Mouse (Mus musculus) liver, embryonic 15.5 days (tissue): ENCODE results near the gene Fbxo33. TPM values are rescaled to one million over a fixed set of nuclear protein-coding genes. Genes with fewer than 3 reads are reported as not detected.
"Not testable (repeated sequence)": the region's sequence is repeated elsewhere in the genome, so short reads cannot be mapped to it uniquely, and the experiment has no call there.

Source experiments
- ATAC-seq: fragments of 200-750 bp; cut with Nextera tagmentation; 2 replicates; pipeline ENCODE4 v1.8.0; 2017; ENCODE audit warnings: moderate number of reproducible peaks, mild to moderate bottlenecking, moderate library complexity; ENCODE audit not compliant: insufficient read depth
- H3K27ac ChIP-seq: fragments of 300-500 bp; sonication (generic); replicated peaks from 2 replicates; pipeline ENCODE4 v1.5.1; 2015; ENCODE audit warnings: mild to moderate bottlenecking, inconsistent platforms
- H3K27me3 ChIP-seq: fragments of 300-500 bp; sonication (generic); 2 replicates; pipeline ENCODE4 v1.6.1; 2015; ENCODE audit warnings: mild to moderate bottlenecking, inconsistent platforms
- H3K36me3 ChIP-seq: fragments of 300-500 bp; sonication (generic); replicated peaks from 2 replicates; pipeline ENCODE4 v1.6.1; 2015; ENCODE audit warnings: moderate library complexity, mild to moderate bottlenecking, inconsistent platforms
- H3K4me1 ChIP-seq: fragments of 300-500 bp; sonication (generic); replicated peaks from 2 replicates; pipeline ENCODE4 v1.6.1; 2015; ENCODE audit warnings: inconsistent platforms
- H3K4me2 ChIP-seq: fragments of 300-500 bp; sonication (generic); 2 replicates; pipeline ENCODE4 v1.6.1; 2015; ENCODE audit warnings: moderate library complexity, mild to moderate bottlenecking, inconsistent platforms
- H3K4me3 ChIP-seq: fragments of 300-500 bp; sonication (generic); replicated peaks from 2 replicates; pipeline ENCODE4 v1.5.1; 2015; ENCODE audit warnings: mild to moderate bottlenecking, inconsistent platforms
- H3K9ac ChIP-seq: fragments of 300-500 bp; sonication (generic); 2 replicates; pipeline ENCODE4 v1.6.1; 2015; ENCODE audit warnings: moderate library complexity, mild to moderate bottlenecking, inconsistent platforms
- H3K9me3 ChIP-seq: fragments of 300-500 bp; sonication (generic); replicated peaks from 2 replicates; pipeline ENCODE4 v1.6.1; 2016; ENCODE audit warnings: inconsistent platforms
- WGBS: fragments of 180-500 bp; shearing (Covaris S2); methylation state at CpG from one replicate; pipeline ENCODE4 v1.1.7; 2015; ENCODE audit warnings: mixed read lengths; ENCODE audit not compliant: insufficient replicate concordance; 5-methylcytosine and 5-hydroxymethylcytosine counted together
- polyA plus RNA-seq: library from polyadenylated mRNA; unstranded; fragments of >200 nt; fragmentation: Nextera tagmentation; extraction: Ambion mirVana; gene quantifications from 2 replicates; pipeline ENCODE4 v1.2.1, GENCODE M21; 2015

Fbxo33 gene
- 7.6 and 7.8 TPM in 2 replicates for polyA plus RNA-seq

- Histone ChIP-seq H3K9me3 (no peaks in the 10 kb centered on the region), H3K9ac (peak within 1 kb of the TSS; percentile 91), H3K27me3 (no peaks in the 10 kb centered on the region), H3K36me3 (no peaks in the 10 kb centered on the region), H3K4me3 (peak within 1 kb of the TSS; percentile 98), H3K4me2 (peak within 1 kb of the TSS; percentile 93), H3K4me1 (peaks cover 36% of the 10 kb centered on the region), H3K27ac (peak within 1 kb of the TSS; percentile 99)
- WGBS: under 1% methylated on average over 107 of the region's 109 CpGs
- peak; percentile 90 for ATAC-seq
These were observed at the start of gene Fbxo33 for GRCm38 (mm10) chr12:59219325-59220225. Fbxo33 (minus strand) TSS chr12:59219725.

DNA sequence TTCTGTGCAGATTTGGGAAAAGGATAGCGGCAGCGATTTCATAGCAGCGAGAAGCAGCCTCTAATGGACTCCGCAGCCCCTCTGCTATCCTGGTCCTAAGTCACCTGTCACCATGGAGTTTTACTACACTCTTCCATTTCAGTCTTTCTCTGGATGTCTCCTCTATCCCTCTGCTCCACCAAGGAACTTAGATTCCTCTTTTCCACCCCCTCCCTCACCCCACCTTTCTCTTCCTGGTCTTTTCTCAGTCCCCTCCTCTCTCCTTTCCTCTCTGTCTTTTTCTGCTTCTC is 46.4 kb upstream of the Fbxo33 start:
- Histone ChIP-seq H3K4me1 (no peaks in the 10 kb centered on the region), H3K36me3 (no peaks in the 10 kb centered on the region), H3K27me3 (no peaks in the 10 kb centered on the region), H3K4me2 (no peak overlapping the region), H3K9me3 (no peaks in the 10 kb centered on the region), H3K27ac (no peak overlapping the region), H3K9ac (no peak overlapping the region), H3K4me3 (no peak overlapping the region)
- 76% methylated on average over 4 of the region's 4 CpGs for WGBS
- ATAC-seq: no peak

DNA sequence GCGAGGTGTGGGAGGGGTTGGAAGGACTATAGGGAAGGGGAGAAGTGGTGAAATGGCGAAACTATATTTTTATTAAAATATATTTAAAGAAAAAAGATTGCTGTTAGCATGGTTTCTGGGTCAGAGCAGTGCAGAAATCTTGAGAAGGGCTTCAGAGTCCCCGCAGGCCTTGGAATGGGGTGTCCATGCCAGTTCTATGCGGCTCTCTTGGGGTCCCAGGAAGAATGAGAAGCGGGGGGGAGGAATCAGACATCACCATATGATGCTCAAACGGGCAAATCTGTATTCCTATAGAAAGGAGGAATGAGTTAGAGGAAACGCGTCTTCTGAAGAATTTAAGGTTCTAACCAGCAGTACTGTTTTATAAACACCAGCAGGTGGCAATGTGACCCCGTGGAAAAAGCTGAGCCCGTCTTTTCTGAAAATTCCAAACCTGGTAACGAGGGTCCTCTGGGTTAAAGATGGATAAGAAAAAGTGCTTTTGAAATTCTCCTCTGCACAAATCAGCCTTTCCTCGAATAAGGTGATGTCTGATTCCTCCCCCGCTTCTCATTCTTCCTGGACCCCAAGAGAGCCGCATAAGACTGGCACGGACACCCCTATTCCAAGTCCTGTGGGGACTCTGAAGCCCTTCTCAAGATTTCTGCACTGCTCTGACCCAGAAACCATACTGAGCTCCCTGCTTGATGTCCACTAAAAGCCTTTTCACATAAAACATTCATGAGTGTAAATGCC is 45.8 kb upstream of the Fbxo33 start:
- 29% methylated on average over 15 of the region's 15 CpGs for WGBS
- Histone ChIP-seq H3K27ac (no peak overlapping the region), H3K4me1 (no peaks in the 10 kb centered on the region), H3K4me2 (no peak overlapping the region), H3K9ac (no peak overlapping the region), H3K36me3 (no peaks in the 10 kb centered on the region), H3K9me3 (no peaks in the 10 kb centered on the region), H3K27me3 (no peaks in the 10 kb centered on the region), H3K4me3 (no peak overlapping the region)
- no peak for ATAC-seq

GRCm38 (mm10) chr12:59262841-59263240 is 43.3 kb upstream of the Fbxo33 start:
- no peak overlapping the region for H3K4me2 ChIP-seq
- WGBS: 58% methylated on average over 3 of the region's 3 CpGs
- H3K27me3 ChIP-seq: no peaks in the 10 kb centered on the region
- no peak overlapping the region for H3K4me3 ChIP-seq
- H3K9me3 ChIP-seq: no peaks in the 10 kb centered on the region
- H3K4me1 ChIP-seq: no peaks in the 10 kb centered on the region
- no peak overlapping the region for H3K9ac ChIP-seq
- H3K36me3 ChIP-seq: no peaks in the 10 kb centered on the region
- no peak overlapping the region for H3K27ac ChIP-seq
- ATAC-seq: no peak

DNA sequence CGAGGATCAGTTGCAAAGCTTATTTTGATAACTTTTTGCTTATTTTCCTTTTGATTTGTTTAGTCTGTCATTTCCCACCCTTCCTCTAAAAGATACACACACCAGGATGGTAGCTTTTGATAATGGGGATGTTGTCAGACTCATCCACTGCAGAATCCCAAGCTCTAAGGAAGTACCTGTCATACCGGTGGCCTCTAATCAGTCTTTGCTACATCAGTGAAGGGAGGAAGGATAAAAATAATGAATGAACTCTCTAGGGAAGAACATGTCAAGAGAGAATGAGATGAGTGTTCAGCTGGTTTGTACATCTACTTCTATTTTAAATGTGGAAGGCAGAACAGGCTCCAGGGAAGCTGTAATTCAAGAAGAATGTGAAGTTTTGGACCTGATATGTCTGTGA is 41.3 kb upstream of the Fbxo33 start:
- WGBS: 36% methylated on average over 2 of the region's 2 CpGs
- no peaks in the 10 kb centered on the region for H3K9me3 ChIP-seq
- no peak for ATAC-seq

GRCm38 (mm10) chr12:59260362-59260761 is 40.8 kb upstream of the Fbxo33 start:
- Histone ChIP-seq H3K27ac (no peak overlapping the region), H3K27me3 (no peaks in the 10 kb centered on the region), H3K4me3 (no peak overlapping the region), H3K9ac (no peak overlapping the region), H3K4me1 (no peaks in the 10 kb centered on the region), H3K4me2 (no peak overlapping the region), H3K9me3 (no peaks in the 10 kb centered on the region), H3K36me3 (no peaks in the 10 kb centered on the region)
- no peak for ATAC-seq

More for the DNA sequence above, 41.3 kb upstream of the Fbxo33 start:
- Histone ChIP-seq H3K4me2 (no peak overlapping the region), H3K36me3 (no peaks in the 10 kb centered on the region), H3K4me3 (no peak overlapping the region), H3K4me1 (no peaks in the 10 kb centered on the region), H3K27me3 (no peaks in the 10 kb centered on the region), H3K27ac (no peak overlapping the region), H3K9ac (no peak overlapping the region)

DNA sequence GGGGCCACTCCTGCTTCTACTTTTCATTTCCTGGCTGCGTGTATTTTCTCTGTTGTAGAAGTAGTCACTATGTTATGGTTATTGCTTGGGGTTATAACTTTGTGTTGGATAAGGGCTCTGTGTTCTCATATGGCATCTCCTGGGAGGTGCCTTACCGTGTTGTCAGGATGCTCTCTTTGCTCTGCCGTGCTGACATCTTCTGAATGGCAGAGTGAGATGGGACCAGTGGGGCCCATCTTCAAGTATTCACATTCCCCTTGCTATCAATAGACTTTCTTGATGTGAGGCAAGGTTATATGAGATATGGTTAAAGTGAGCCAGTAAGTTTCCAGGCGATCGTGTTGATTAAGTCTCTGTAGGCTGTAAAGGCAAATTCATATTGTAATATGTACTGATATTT is 39.5 kb upstream of the Fbxo33 start:
- H3K9ac ChIP-seq: no peak overlapping the region
- H3K27me3 ChIP-seq: no peaks in the 10 kb centered on the region
- no peaks in the 10 kb centered on the region for H3K9me3 ChIP-seq
- no peaks in the 10 kb centered on the region for H3K36me3 ChIP-seq
- no peak overlapping the region for H3K27ac ChIP-seq
- H3K4me3 ChIP-seq: no peak overlapping the region
- no peaks in the 10 kb centered on the region for H3K4me1 ChIP-seq
- ATAC-seq: no peak
- 71% methylated on average over 5 of the region's 5 CpGs for WGBS
- no peak overlapping the region for H3K4me2 ChIP-seq

- H3K27me3 ChIP-seq: no peaks in the 10 kb centered on the region
- H3K4me3 ChIP-seq: no peak overlapping the region
These were observed 30.8 kb upstream of the Fbxo33 start for GRCm38 (mm10) chr12:59250259-59250827.

DNA sequence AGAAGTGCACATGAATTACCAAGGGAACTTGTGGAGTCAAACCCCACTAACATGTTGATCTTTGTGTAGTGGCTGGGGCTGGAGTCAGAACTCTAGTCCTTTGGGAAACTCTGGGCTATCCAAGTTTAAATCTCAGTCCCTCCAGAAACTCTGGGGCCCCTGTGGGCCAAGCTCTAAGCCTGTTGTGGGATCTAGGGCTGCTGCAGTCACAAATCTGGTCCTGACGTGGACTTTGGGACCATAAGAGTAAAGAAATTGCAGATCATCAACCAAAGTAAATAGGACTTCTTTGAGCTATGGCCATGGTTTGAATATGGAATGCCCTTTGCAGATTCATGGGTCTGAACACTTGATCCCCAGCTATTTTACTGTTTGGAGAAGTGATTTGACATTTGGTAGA is 29.4 kb upstream of the Fbxo33 start:
- no peaks in the 10 kb centered on the region for H3K4me1 ChIP-seq

More at GRCm38 (mm10) chr12:59250259-59250827, 30.8 kb upstream of the Fbxo33 start:
- no peak overlapping the region for H3K27ac ChIP-seq
- 22% methylated on average over 2 of the region's 2 CpGs for WGBS
- ATAC-seq: no peak
- no peaks in the 10 kb centered on the region for H3K4me1 ChIP-seq
- H3K4me2 ChIP-seq: no peak overlapping the region
- no peaks in the 10 kb centered on the region for H3K9me3 ChIP-seq
- no peaks in the 10 kb centered on the region for H3K36me3 ChIP-seq
- H3K9ac ChIP-seq: no peak overlapping the region

GRCm38 (mm10) chr12:59241031-59241430 is 21.5 kb upstream of the Fbxo33 start:
- H3K4me2 ChIP-seq, H3K9me3 ChIP-seq, ATAC-seq, H3K36me3 ChIP-seq, H3K27ac ChIP-seq, H3K4me3 ChIP-seq, H3K4me1 ChIP-seq, H3K27me3 ChIP-seq, H3K9ac ChIP-seq: not testable (repeated sequence)
- WGBS: 59% methylated on average over 8 of the region's 8 CpGs

More for the DNA sequence above, 29.4 kb upstream of the Fbxo33 start:
- H3K9ac ChIP-seq: no peak overlapping the region
- ATAC-seq: no peak
- H3K27me3 ChIP-seq: no peaks in the 10 kb centered on the region
- no peak overlapping the region for H3K4me3 ChIP-seq
- no peaks in the 10 kb centered on the region for H3K9me3 ChIP-seq
- no peak overlapping the region for H3K4me2 ChIP-seq
- H3K27ac ChIP-seq: no peak overlapping the region
- H3K36me3 ChIP-seq: no peaks in the 10 kb centered on the region
- 26% methylated on average over 1 of the region's 1 CpGs for WGBS

GRCm38 (mm10) chr12:59238434-59238833 is 18.9 kb upstream of the Fbxo33 start:
- no peaks in the 10 kb centered on the region for H3K36me3 ChIP-seq
- H3K27ac ChIP-seq: no peak overlapping the region
- H3K9ac ChIP-seq: no peak overlapping the region
- no peaks in the 10 kb centered on the region for H3K27me3 ChIP-seq
- no peak overlapping the region for H3K4me2 ChIP-seq
- WGBS: 74% methylated on average over 5 of the region's 5 CpGs
- ATAC-seq: no peak
- no peaks in the 10 kb centered on the region for H3K4me1 ChIP-seq
- no peaks in the 10 kb centered on the region for H3K9me3 ChIP-seq
- H3K4me3 ChIP-seq: no peak overlapping the region
